Mouse (Mus musculus) fat pad, adult 2 months (tissue): Measurements from ENCODE around the gene Dnase2a.
"Not testable (repeated sequence)": the region's sequence is repeated elsewhere in the genome, so short reads cannot be mapped to it uniquely, and the experiment has no call there.

Experiments
- DNase-seq: peaks from one replicate; pipeline ENCODE4 v3.0.0-alpha.2; 2011; ENCODE audit warnings: low read depth, low spot score; ENCODE audit errors: extremely low read depth

The Dnase2a gene

DNA sequence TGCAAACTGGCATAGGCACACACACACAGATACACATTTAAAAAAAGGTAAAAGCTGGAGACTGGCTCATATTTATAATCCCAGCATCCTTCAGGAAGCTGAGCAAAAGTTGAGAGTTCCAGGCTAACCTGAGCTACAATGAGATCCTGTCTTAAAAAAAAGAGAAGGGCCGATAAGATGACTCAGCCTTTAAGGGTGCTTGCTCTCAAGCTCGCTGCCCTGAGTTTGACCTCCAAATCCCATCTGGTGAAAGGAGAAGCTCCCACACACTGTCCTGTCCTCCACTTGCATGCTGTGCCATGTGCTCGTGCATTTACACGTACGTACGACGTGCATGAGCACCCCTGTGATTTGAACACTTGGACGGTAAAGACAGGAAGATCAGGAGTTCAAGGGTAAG, 867 bp upstream of the Dnase2a start:
- DNase-seq = no peak

DNA sequence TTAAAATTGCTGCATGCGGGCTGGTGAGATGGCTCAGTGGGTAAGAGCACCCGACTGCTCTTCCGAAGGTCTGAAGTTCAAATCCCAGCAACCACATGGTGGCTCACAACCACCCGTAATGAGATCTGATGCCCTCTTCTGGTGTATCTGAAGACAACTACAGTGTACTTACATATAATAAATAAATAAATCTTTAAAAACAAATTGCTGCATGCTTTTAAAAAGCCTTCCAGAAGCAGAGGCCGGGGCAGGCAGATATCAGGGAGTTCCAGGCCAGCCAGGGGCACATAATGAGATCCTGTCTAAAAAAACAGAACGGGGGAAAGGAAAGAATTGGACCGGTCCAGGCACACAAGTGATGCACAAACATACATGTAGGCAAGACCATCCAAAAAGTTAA, 381 bp upstream of the Dnase2a start:
- DNase-seq = not testable (repeated sequence)

DNA sequence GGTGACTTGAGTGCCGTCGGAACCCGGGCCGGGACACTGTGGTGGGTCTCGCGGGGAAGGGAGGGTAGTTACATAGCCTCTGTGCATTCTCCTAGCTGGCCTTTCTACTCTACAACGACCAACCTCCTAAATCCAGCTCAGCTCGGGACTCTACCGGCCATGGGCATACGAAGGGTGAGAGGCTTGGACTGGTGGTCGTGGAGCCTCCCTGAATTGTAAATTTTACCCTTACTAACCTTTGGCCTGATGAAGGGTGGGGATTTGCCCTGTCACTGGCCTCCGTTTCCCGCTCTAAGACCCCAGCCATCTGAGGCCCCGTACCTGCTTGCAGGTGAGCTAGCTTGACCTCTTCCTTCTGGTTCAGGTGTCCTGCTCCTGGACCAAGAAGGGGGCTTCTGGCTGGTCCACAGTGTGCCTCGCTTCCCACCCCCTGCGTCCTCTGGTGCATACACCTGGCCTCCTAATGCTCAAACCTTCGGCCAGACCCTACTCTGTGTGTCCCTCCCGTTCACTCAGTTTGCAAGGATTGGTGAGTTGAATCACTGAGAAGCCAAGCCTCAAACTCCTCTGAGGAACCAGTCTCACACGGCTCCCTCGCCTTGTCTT, 905 bp downstream of the Dnase2a start:
- DNase-seq = no peak

DNA sequence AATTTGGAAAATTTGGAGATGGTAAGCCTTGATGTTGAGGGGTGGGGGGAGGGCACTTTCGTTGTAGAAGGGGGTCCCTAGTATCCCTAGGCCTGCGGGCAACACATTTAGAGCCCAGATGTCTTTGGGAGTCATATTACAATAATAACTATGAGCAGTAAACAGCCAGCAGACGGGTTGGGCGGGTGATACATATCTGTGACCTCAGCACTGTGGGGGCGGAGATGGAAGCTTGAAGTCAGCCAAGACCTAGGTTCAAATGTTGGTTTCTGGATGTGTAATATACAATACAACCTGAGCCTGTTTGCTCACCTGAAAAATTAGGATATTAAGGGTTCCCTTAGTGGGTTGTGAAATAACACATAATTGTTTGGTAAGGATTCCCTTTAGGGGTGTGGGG, 1.6 kb downstream of the Dnase2a start:
- DNase-seq = peak; percentile 77

DNA sequence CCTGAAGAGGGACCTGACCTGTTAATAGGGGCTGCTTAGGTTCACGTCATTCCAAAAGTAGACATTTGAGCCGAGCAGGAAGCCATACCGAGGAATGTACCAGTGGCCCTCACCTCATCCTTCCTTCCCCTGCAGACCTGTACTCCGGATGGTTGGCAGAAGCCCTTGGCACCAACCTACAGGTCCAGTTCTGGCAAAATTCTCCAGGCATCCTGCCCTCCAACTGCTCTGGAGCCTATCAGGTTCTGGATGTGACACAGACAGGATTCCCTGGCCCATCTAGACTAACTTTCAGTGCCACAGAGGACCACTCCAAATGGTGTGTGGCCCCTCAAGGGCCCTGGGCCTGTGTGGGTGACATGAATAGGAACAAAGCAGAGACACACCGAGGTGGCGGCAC, 2.2 kb downstream of the Dnase2a start:
- no peak for DNase-seq

DNA sequence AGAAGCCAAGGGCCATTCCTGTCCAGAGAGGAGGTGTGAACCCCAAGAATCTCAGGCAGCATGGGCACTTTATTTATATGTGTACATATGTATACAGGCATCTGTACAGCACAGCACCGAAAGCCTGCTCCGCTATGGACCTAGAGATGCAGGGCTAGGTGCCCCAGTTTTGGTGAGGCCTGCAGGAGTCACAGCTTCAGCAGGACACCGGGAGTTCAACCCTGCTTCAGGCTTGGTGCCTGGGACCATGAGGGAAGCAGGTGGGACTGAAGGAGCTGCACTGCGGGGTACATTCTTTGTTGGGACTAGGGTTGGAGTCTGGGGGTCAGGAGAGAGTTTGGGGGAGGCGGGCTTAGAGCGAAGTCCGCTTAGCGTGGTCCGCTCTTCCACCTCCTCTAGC, 3.5 kb downstream of the Dnase2a start:
- DNase-seq = no peak

DNA sequence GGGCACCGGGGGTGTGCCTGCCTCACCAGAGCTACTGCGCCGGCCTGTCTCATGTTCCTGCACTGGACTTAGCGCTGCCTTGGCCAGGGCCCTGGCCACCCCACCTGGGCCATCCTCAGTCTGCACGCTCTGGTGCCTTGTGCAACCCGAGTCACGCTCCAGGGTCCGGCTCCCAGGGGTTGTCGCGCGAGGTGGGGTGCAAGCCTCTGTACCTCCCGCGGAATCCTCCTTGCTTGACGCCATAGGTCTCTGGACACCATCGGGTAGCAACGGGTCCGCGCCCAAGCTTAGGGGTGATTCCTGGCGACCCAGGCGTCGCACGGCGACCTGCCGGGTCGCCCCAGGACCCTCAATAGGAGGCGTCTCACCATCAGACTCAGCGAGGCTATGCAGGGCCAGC, 4.0 kb downstream of the Dnase2a start:
- DNase-seq = no peak

DNA sequence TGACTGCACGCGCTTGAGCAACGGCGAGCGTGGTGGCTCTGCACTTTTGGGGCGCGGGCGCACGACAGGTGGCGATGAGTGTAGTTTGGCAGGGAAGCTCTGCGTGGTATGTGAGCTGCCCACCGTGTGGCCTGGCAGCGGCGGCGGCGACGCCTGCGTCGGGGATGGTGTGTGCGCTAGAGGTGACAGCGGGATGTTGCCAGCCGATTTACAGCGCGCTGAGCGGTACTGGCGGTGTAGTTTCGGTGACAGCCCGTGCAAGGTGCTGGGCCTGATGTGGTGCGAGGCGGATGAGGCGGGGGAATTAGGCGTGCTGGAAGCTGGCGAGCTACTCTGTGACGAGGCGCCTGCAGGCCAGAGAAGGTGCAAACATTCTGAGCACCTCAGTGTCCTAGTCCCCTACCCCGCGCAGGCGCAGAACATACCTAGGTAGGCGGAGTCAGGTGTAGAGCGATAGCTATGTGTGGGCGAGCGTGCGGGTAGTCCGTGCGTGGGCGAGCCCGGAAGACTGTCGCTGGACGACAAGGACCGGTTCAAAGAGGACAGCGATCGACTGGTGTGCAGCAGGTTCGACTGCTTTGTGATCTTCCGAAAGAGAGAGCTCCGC, 4.6 kb downstream of the Dnase2a start:
- peak; percentile 86 for DNase-seq

DNA sequence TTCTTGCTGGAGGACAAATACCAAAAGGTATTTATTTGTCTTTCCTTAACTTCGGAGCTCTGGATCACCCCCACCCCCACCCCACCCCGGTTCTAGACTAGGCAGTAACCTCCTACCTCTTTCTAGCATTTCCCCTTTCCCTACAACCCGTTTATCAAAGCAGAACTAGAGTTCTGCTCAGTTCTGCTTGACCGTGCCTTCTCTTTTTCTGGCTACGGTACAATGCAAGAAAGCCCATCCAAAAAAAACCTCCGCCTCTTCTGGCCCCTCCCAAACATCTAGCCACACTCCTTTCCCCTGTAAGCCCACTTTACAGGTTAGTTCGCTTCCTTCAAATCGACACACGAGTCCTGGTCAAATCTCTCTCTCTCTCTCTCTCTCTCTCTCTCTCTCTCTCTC, 5.1 kb downstream of the Dnase2a start:
- no peak for DNase-seq

DNA sequence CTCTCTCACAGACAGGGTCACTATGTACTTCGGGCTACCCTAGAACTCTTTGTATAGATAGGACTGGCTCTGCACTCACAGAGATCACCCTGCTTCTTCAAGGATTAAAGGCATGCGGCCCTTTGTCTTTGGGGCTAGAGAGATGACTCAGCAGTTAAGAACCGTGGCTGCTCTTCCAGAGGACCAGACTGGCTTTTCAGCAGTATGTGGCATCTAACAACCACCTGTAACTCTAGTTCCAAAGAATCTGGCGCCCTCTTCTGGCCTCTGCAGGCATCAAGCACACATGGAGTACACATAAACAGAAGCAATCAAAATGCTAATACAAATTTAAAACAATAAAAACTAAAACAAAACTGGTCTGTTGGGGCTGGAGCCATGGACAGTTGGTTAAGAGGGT, 5.6 kb downstream of the Dnase2a start:
- DNase-seq = no peak

DNA sequence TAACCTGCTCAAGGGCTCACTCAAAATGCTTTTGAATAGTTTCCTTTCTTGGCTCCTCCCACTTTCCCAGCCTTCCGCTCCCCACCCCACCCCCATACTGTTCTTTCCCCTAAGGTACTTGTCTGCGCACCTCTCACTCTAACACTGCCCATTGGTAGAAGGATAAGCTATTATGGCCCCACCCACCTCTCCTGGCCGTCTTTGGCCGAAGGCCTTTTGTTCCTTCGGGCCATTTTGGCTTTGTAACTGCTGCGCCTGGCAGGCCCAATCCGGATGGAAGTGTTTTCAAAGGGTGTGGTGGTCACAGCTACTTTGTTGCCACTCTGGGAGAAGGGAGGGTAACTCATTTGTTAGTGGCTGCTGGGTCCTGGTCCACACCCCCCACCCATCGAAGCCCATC, 6.9 kb downstream of the Dnase2a start:
- no peak for DNase-seq

DNA sequence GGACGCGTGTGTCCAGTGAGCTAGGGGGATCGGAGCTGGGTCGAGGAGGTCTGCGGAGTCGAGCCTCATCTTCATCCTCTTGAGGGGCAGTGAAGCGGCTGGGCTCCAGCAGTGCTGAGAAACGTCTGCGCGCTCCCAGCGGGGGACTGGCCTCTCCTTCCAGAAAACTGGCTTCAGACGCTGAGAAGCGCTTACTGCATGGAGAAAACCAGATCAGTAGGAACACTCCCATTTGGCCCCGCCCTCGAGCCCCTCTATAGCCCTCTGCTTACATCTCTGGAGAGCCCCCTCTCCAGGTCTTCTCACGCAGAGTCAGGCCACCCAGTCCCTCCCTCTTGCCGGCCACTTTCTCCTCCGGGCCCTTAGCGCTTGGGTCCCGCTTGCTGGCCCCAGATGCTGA, 9.4 kb downstream of the Dnase2a start:
- no peak for DNase-seq

DNA sequence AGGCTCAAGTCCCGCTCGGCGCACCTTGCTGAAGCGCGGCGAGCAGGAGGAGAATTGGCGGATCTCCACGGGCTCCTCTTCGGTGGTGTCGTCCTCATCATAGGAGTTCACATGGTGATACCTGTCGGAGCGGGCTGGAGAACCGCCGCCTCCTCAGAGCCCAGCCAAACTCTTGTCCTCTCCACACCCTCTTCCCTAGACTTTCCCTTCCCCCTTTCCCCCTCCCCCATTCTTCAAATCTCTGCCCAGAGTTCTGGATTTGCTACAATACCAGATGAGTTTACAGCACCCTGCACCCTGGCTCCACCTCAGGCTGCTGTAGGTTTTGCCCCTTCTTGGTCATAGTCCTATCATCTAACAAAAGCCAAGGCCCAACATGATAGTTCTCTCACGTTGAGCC, 10.3 kb downstream of the Dnase2a start:
- DNase-seq = no peak

DNA sequence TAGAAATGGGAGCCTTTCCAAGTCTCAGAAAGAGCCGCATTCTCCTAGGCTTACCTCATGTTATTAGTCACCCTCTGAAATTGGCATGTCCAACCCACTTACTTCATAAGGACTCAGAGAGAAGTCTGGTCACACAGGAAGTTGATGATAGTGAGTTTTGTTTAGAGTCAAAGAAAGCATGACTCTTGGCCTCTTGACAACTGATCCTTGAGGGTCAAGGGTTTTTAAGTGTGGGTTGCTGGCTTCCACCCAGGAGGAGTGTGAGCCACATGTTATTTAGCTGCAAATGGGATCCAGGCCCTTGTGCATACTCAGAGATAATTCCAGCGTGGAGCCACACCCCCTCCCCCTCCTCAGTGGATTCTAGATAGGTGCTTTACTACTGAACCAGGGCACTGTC, 13.2 kb downstream of the Dnase2a start:
- no peak for DNase-seq

DNA sequence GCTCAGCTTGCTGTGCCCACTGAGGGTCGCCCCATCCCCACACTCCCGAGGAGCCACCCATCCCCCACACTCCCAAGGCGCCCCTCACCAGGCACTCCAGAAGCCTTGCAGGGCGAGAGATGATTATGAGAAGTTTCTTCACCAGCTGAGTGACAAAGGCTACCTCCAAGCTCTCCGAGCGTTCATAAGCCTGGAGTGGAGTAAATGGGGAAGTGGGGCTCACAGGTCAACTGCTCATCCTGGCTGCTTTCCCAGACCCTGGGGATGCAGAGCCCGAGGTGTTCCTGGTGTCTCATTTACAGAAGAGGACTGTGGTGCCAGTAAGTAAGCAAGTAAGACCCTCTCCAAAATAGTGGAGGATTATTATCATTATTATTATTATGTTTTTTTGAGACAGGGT, 17.2 kb downstream of the Dnase2a start:
- DNase-seq = no peak

DNA sequence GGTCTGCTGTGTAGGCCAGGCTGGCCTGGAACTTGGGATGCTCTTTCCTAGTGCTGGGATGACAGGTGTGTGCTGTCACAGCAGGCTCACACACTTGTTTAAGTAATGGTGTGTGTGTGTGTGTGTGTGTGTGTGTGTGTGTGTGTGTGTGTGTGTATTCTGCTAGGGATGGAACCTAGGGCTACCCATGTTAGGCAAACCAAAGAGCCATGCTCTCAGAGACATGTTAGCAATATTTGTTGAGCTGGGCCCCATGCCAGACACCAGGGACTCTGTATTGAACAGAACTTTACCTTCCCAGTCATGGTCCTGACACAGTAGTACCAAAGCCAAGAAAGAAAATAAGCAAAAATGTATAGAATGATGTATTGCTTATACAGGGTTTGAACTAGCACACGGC, 19.2 kb downstream of the Dnase2a start:
- no peak for DNase-seq

DNA sequence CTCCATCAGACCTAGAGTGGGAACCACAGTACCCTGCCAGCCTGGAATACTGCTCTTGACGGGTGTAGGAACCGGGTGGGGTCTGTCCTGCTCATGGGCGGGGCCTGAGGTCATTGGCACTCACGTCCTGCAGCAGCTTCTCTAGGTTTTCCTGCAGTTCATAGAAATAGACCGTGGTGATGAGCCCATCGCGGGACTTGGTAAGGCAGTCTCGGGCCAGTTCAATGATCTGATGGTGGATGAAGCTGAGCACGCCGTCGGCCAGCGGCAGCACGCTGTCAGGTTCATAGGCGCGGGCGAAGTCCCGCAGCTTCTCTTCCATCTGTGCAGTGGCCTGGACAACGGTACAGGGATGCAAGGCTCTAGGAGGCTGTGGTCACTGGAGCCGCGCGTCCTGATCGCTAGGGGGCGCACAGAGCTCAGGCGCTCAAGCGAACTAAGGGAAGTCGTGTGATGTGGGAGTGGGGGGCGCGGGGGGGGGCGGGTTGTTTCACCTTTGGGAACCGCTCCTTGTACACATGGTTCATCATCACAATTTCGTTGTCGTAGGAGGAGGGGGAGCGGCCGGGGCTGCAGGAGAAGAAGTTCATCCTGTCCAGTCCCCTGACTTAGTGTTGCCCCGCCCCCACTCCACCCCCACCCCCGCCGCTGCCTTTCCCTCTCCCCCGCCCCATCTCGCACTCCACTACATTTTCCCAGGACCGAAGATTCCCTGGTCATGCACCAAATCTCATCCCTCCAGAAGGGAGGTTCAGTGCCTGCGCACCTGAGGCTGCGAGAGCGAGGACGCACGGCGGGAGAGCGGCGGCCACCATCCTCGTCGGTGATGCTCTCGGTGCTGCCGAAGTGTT, 20.3 kb downstream of the Dnase2a start:
- DNase-seq = no peak

DNA sequence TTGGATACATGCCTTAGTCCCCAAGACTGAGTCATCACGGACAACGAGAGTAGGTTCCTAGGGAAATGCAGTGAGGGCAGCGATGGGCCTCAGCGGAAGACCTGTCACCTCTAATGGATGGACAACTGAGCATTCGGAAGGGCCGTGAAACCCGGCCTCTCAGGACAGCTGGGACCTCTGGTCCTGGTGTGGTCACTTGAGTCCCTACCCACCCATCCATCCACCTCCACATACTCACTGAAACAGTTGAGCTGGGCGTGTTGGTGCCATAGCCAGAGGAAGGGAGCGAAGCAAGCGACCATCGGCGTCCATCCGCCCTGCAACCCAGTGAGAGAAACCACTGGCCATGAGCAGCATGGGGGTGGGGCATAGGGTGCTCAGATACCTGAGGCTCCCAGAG, 22.2 kb downstream of the Dnase2a start:
- DNase-seq = no peak

DNA sequence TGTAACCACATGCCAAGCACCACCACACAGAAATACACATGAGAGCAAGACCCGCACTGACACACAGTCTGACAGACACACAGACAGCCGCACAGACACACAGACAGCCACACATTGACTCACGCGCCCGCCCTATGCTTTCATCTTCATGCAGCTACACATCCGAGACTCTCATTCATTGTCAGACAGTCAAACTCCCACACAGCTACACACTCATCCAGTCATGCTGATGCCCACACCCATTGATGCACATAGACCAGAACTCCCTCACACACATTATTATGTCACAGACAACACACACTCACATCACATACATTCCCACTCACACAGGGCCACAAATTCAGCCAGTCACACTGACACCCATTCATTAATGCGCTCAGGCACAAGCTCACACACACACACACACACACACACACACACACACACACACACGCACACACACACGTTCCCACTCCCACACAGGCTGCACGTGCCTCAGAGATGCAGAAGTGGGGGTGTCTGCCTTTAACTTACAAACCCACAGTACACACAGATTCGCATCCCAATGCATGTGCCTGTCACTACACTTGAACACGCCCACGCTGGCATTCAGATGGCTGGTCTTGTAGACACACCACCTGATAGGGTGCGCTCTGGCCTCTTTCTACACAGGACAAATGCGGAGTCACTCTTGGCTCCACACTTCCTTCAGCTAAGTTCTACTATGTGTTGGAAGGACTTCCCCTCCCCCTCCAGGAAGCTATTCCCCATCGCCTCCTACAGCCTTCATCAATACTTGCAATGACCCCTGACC, 25.6 kb downstream of the Dnase2a start:
- no peak for DNase-seq

DNA sequence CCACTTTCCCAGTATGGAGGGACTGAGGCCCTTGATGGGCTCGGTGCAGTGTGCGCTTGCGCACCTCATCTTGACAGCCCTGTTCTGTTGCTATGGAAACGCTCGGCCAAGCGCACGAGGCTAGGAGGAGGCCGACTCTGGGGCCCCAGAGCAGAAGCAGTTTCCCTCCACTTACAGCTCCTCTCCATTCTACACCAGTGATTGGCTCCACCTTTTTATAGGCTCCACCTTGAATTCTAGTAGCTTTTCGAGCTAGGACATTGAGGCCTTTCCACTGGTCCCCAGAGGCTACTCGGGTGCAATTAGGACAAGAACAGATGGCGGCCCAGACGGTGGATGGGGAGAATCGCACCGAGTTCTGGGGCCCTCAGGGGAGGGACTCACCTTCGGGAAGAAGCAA, 26.5 kb downstream of the Dnase2a start:
- no peak for DNase-seq

DNA sequence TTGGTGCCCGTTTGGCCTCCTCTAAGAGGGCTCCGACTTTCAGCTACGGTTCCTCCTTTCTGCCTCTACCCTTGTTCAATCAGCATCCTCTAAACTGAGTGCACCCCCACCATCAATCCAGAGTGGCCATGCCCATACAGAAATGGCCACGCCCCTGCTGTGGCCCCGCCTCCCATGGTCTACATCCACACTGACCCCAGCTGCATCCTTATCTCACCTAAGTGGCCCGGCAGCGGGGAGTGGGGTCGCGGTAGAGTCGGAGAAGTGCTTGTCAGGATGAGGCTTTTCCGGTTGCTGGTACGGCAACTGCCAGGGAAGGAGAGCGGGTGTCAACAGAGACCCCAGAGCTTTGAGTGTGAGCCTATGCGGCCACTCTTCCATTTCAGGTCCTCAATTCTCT, 27.1 kb downstream of the Dnase2a start:
- DNase-seq = no peak
